Mouse (Mus musculus): ENCODE measurements at regions not wholly inside any gene's neighbourhood (a gene's known extent, or its start where the extent isn't known, plus 50 kb on each side); places are given as distances from the start of the nearest gene placed in this dataset.

- Histone ChIP-seq H3K9ac (no peak overlapping the region), H3K4me1 (replicated peaks) (no peaks in the 10 kb centered on the region), H3K36me3 (no peaks in the 10 kb centered on the region), H3K27me3 (replicated peaks) (no peaks in the 10 kb centered on the region), H3K27ac (no peak overlapping the region), H3K4me2 (replicated peaks) (no peak overlapping the region), H3K4me3 (replicated peaks) (no peak overlapping the region), H3K9me3 (no peaks in the 10 kb centered on the region)
- no peak for ATAC-seq
- 86% methylated on average over 7 of the region's 7 CpGs for WGBS
Measured at GRCm38 (mm10) chr5:51764416-51764815, 196.9 kb upstream of the Ppargc1a start.

GRCm38 (mm10) chr5:51763599-51763998 is 196.1 kb upstream of the Ppargc1a start:
- H3K27ac ChIP-seq, result no peak overlapping the region

DNA sequence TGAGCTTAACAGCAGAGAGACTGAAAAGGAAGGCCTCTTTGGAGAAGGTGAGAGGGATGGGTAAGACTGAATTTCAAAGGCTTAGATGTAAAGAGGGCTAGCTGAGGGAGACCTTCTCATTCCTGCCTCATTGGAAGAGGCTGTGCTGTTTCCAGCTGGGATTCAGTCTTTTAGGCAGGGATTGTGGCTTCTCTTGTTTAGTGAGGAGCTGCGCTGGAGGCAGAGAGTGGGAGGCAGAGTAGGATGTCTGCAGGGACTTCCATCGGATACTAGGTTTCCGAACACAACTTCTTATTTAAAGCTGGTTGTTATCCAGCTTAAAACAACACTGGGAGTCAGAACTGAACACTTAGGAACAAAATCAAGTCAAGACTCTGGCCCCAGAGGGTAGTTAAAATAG is 194.8 kb upstream of the Ppargc1a start:
- no peaks in the 10 kb centered on the region for H3K9me3 ChIP-seq
- H3K4me1 ChIP-seq (replicated peaks), result no peaks in the 10 kb centered on the region
- ATAC-seq, result no peak
- H3K4me2 ChIP-seq (replicated peaks), result no peak overlapping the region
- no peak overlapping the region for H3K27ac ChIP-seq
- no peaks in the 10 kb centered on the region for H3K36me3 ChIP-seq
- no peak overlapping the region for H3K4me3 ChIP-seq (replicated peaks)
- H3K27me3 ChIP-seq (replicated peaks), result no peaks in the 10 kb centered on the region
- no peak overlapping the region for H3K9ac ChIP-seq
- WGBS, result 72% methylated on average over 3 of the region's 3 CpGs

More at GRCm38 (mm10) chr5:51763599-51763998, 196.1 kb upstream of the Ppargc1a start:
- Histone ChIP-seq H3K4me1 (replicated peaks) (no peaks in the 10 kb centered on the region), H3K9ac (no peak overlapping the region), H3K4me2 (replicated peaks) (no peak overlapping the region), H3K36me3 (no peaks in the 10 kb centered on the region), H3K27me3 (replicated peaks) (no peaks in the 10 kb centered on the region), H3K4me3 (replicated peaks) (no peak overlapping the region), H3K9me3 (no peaks in the 10 kb centered on the region)
- WGBS, result 70% methylated on average over 7 of the region's 7 CpGs
- ATAC-seq, result no peak

- no peaks in the 10 kb centered on the region for H3K36me3 ChIP-seq
- no peaks in the 10 kb centered on the region for H3K27me3 ChIP-seq (replicated peaks)
- no peak overlapping the region for H3K9ac ChIP-seq
- no peak overlapping the region for H3K4me3 ChIP-seq (replicated peaks)
- H3K4me1 ChIP-seq (replicated peaks), result no peaks in the 10 kb centered on the region
- H3K4me2 ChIP-seq (replicated peaks), result no peak overlapping the region
- 76% methylated on average over 2 of the region's 2 CpGs for WGBS
- no peak overlapping the region for H3K27ac ChIP-seq
- H3K9me3 ChIP-seq, result no peaks in the 10 kb centered on the region
- no peak for ATAC-seq
Measured at GRCm38 (mm10) chr5:51758289-51758688, 190.8 kb upstream of the Ppargc1a start.

DNA sequence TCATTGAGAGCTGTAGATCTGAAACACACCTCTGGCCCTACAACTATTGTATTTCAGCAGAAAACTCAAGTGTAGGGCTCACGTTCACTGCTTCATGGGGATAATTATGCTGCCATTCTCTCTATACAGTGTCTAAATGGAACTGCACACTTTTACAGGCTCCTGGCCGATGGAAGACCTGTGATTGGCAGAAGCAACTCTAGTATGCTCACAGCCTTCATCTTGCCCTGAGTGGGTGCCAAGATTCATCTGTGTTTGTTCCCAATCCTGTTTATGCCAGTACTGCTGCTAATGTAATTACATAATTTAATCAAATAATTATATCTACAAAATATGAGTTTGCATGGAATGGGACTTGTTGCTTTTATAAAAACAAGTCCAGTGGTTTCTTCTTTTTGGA is 190.3 kb upstream of the Ppargc1a start:
- no peak for ATAC-seq
- 84% methylated on average over 2 of the region's 2 CpGs for WGBS
- Histone ChIP-seq H3K36me3 (no peaks in the 10 kb centered on the region), H3K4me1 (replicated peaks) (no peaks in the 10 kb centered on the region), H3K4me3 (replicated peaks) (no peak overlapping the region), H3K9me3 (no peaks in the 10 kb centered on the region), H3K9ac (no peak overlapping the region), H3K4me2 (replicated peaks) (no peak overlapping the region), H3K27ac (no peak overlapping the region), H3K27me3 (replicated peaks) (no peaks in the 10 kb centered on the region)

DNA sequence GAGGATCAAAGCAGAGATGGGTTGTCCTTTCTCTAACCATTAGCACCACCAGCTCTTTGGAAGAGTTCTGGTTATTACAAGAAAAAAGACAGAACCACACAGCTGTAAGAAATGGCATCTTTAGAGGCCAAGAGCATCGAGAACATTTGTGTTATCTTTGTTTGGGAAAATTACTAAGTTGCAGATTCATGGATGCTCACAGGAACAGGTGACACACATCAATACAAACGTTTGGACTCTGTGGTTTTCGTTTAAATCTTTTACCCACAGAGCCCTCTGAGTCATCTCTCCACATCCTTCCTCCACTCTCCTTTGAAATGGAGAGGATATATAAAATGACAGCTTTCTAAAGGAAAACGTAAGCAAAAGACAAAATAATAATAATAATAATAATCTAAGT is 184.5 kb upstream of the Ppargc1a start:
- whole genome bisulfite sequencing, result 55% methylated on average over 4 of the region's 4 CpGs
- no peak overlapping the region for H3K4me2 ChIP-seq (replicated peaks)
- no peaks in the 10 kb centered on the region for H3K9me3 ChIP-seq
- H3K4me1 ChIP-seq (replicated peaks), result no peaks in the 10 kb centered on the region
- H3K27ac ChIP-seq, result no peak overlapping the region
- no peak overlapping the region for H3K4me3 ChIP-seq (replicated peaks)
- H3K36me3 ChIP-seq, result no peaks in the 10 kb centered on the region
- ATAC-seq, result no peak
- no peak overlapping the region for H3K9ac ChIP-seq
- no peaks in the 10 kb centered on the region for H3K27me3 ChIP-seq (replicated peaks)

GRCm38 (mm10) chr5:51750456-51750855 is 182.9 kb upstream of the Ppargc1a start:
- ATAC-seq, result no peak
- Histone ChIP-seq H3K9ac (no peak overlapping the region), H3K36me3 (no peaks in the 10 kb centered on the region), H3K27me3 (replicated peaks) (no peaks in the 10 kb centered on the region), H3K4me1 (replicated peaks) (no peaks in the 10 kb centered on the region), H3K9me3 (no peaks in the 10 kb centered on the region), H3K4me3 (replicated peaks) (no peak overlapping the region), H3K4me2 (replicated peaks) (no peak overlapping the region), H3K27ac (no peak overlapping the region)
- 82% methylated on average over 8 of the region's 8 CpGs for WGBS

- Histone ChIP-seq H3K36me3 (no peaks in the 10 kb centered on the region), H3K9me3 (no peaks in the 10 kb centered on the region), H3K4me3 (replicated peaks) (no peak overlapping the region), H3K4me2 (replicated peaks) (no peak overlapping the region), H3K27ac (no peak overlapping the region), H3K27me3 (replicated peaks) (no peaks in the 10 kb centered on the region), H3K9ac (no peak overlapping the region), H3K4me1 (replicated peaks) (no peaks in the 10 kb centered on the region)
- ATAC-seq, result no peak
- 94% methylated on average over 8 of the region's 8 CpGs for WGBS
Measured at GRCm38 (mm10) chr5:51740893-51741292, 173.4 kb upstream of the Ppargc1a start.

GRCm38 (mm10) chr5:51730241-51730640 is 162.7 kb upstream of the Ppargc1a start:
- no peak overlapping the region for H3K4me2 ChIP-seq (replicated peaks)
- H3K27me3 ChIP-seq (replicated peaks), result no peaks in the 10 kb centered on the region
- H3K4me3 ChIP-seq (replicated peaks), result no peak overlapping the region
- H3K36me3 ChIP-seq, result no peaks in the 10 kb centered on the region
- no peaks in the 10 kb centered on the region for H3K9me3 ChIP-seq
- H3K4me1 ChIP-seq (replicated peaks), result no peaks in the 10 kb centered on the region
- 85% methylated on average over 1 of the region's 1 CpGs for WGBS
- ATAC-seq, result no peak
- H3K9ac ChIP-seq, result no peak overlapping the region
- no peak overlapping the region for H3K27ac ChIP-seq

DNA sequence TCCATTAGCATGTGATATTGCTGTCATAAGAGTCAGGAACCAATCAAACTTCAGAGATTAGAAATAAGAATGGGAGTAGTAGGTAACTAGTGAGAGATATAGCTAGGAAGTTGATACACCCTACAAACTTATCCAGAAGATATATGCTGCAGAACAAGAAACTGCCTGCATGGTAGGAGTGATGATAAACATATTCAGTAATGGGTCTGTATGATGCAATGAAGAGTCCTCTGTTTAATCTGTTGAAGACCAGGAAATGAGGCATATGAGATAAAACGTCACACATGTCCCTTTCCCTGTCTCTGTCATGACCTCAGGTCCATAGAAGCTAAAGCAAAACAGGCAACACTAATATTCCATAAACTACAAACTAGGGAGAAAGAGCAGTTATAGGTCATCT is 162.2 kb upstream of the Ppargc1a start:
- H3K9me3 ChIP-seq, result no peaks in the 10 kb centered on the region
- no peak overlapping the region for H3K4me2 ChIP-seq (replicated peaks)
- no peak overlapping the region for H3K9ac ChIP-seq
- no peak for ATAC-seq
- no peak overlapping the region for H3K4me3 ChIP-seq (replicated peaks)
- no peaks in the 10 kb centered on the region for H3K27me3 ChIP-seq (replicated peaks)
- 81% methylated on average over 1 of the region's 1 CpGs for WGBS
- H3K4me1 ChIP-seq (replicated peaks), result no peaks in the 10 kb centered on the region
- no peak overlapping the region for H3K27ac ChIP-seq
- H3K36me3 ChIP-seq, result no peaks in the 10 kb centered on the region

DNA sequence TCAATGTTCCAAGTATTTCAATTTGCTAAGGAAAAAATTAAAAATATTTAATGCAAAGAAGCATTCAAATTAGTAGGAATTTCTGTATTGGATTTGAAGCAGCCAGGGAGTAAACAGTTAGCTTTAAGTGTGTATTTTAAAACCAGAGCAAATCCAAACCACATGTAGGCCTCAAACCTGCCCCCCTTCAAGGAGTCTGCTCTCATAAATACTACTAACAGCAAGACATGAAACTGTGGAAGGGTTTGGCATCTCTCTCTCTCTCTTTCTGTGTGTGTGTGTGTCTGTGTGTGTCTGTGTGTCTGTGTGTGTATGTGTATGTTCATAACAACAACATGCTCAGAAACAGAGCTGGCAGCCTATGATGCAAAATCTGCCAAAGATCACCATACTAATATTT is 159.2 kb upstream of the Ppargc1a start:
- Histone ChIP-seq H3K4me2 (replicated peaks) (no peak overlapping the region), H3K36me3 (no peaks in the 10 kb centered on the region), H3K4me1 (replicated peaks) (no peaks in the 10 kb centered on the region), H3K27me3 (replicated peaks) (no peaks in the 10 kb centered on the region), H3K27ac (no peak overlapping the region), H3K4me3 (replicated peaks) (no peak overlapping the region), H3K9me3 (no peaks in the 10 kb centered on the region), H3K9ac (no peak overlapping the region)
- ATAC-seq, result no peak

- Histone ChIP-seq H3K9ac (no peak overlapping the region), H3K27me3 (replicated peaks) (no peaks in the 10 kb centered on the region), H3K4me2 (replicated peaks) (no peak overlapping the region), H3K9me3 (no peaks in the 10 kb centered on the region), H3K4me3 (replicated peaks) (no peak overlapping the region), H3K27ac (no peak overlapping the region), H3K4me1 (replicated peaks) (no peaks in the 10 kb centered on the region), H3K36me3 (no peaks in the 10 kb centered on the region)
- 74% methylated on average over 8 of the region's 8 CpGs for WGBS
- no peak for ATAC-seq
Measured at GRCm38 (mm10) chr5:51718911-51719310, 151.4 kb upstream of the Ppargc1a start.

- no peaks in the 10 kb centered on the region for H3K4me1 ChIP-seq (replicated peaks)
- H3K27ac ChIP-seq, result no peak overlapping the region
- H3K9me3 ChIP-seq, result no peaks in the 10 kb centered on the region
- H3K27me3 ChIP-seq (replicated peaks), result no peaks in the 10 kb centered on the region
- H3K9ac ChIP-seq, result no peak overlapping the region
- H3K36me3 ChIP-seq, result no peaks in the 10 kb centered on the region
- WGBS, result 94% methylated on average over 1 of the region's 1 CpGs
- ATAC-seq, result no peak
- no peak overlapping the region for H3K4me3 ChIP-seq (replicated peaks)
- H3K4me2 ChIP-seq (replicated peaks), result no peak overlapping the region
Measured at GRCm38 (mm10) chr5:51718451-51718850, 150.9 kb upstream of the Ppargc1a start.
